Mouse (Mus musculus): ENCODE measurements around the gene Wwox.

The Wwox gene

GRCm38 (mm10) chr8:114658475-114658874 lies 219.0 kb downstream of the Wwox start:
- in situ Hi-C loops (cut with MboI, MseI) = no loop called here

- in situ Hi-C loops (cut with MboI, MseI) = no loop called here
Measured at GRCm38 (mm10) chr8:114663053-114663452, 223.6 kb downstream of the Wwox start.

GRCm38 (mm10) chr8:114665521-114665920 lies 226.1 kb downstream of the Wwox start:
- in situ Hi-C loops (cut with MboI, MseI) = no loop called here

- in situ Hi-C loops (cut with MboI, MseI) = no loop called here
Measured at GRCm38 (mm10) chr8:114670801-114671200, 231.3 kb downstream of the Wwox start.

- in situ Hi-C loops (cut with MboI, MseI) = no loop called here
Measured at GRCm38 (mm10) chr8:114671237-114671674, 231.8 kb downstream of the Wwox start.

- in situ Hi-C loops (cut with MboI, MseI) = no loop called here
Measured at GRCm38 (mm10) chr8:114673416-114673815, 234.0 kb downstream of the Wwox start.

- in situ Hi-C loops (cut with MboI, MseI) = no loop called here
Measured at GRCm38 (mm10) chr8:114675151-114675550, 235.7 kb downstream of the Wwox start.

- in situ Hi-C loops (cut with MboI, MseI) = no loop called here
Measured at GRCm38 (mm10) chr8:114676918-114677317, 237.5 kb downstream of the Wwox start.

GRCm38 (mm10) chr8:114677551-114678127 lies 238.2 kb downstream of the Wwox start:
- in situ Hi-C loops (cut with MboI, MseI) = no loop called here

GRCm38 (mm10) chr8:114679386-114680098 lies 240.1 kb downstream of the Wwox start:
- in situ Hi-C loops (cut with MboI, MseI) = no loop called here

- in situ Hi-C loops (cut with MboI, MseI) = no loop called here
Measured at GRCm38 (mm10) chr8:114681136-114681535, 241.7 kb downstream of the Wwox start.

GRCm38 (mm10) chr8:114682166-114682565 lies 242.7 kb downstream of the Wwox start:
- in situ Hi-C loops (cut with MboI, MseI) = no loop called here

GRCm38 (mm10) chr8:114684046-114684702 lies 244.7 kb downstream of the Wwox start:
- in situ Hi-C loops (cut with MboI, MseI) = no loop called here

GRCm38 (mm10) chr8:114686462-114686861 lies 247.0 kb downstream of the Wwox start:
- in situ Hi-C loops (cut with MboI, MseI) = no loop called here

GRCm38 (mm10) chr8:114688732-114689131 lies 249.3 kb downstream of the Wwox start:
- in situ Hi-C loops (cut with MboI, MseI) = no loop called here

- in situ Hi-C loops (cut with MboI, MseI) = no loop called here
Measured at GRCm38 (mm10) chr8:114694566-114695198, 255.2 kb downstream of the Wwox start.

GRCm38 (mm10) chr8:114703517-114703916 lies 264.1 kb downstream of the Wwox start:
- in situ Hi-C loops (cut with MboI, MseI) = no loop called here

- in situ Hi-C loops (cut with MboI, MseI) = no loop called here
Measured at GRCm38 (mm10) chr8:114707538-114708138, 268.2 kb downstream of the Wwox start.

- in situ Hi-C loops (cut with MboI, MseI) = no loop called here
Measured at GRCm38 (mm10) chr8:114715318-114716070, 276.0 kb downstream of the Wwox start.

- in situ Hi-C loops (cut with MboI, MseI) = no loop called here
Measured at GRCm38 (mm10) chr8:114716546-114717255, 277.2 kb downstream of the Wwox start.

- in situ Hi-C loops (cut with MboI, MseI) = no loop called here
Measured at GRCm38 (mm10) chr8:114718821-114719220, 279.4 kb downstream of the Wwox start.
